Mouse (Mus musculus) heart, adult 2 months (tissue): ENCODE measurements around the gene Mta1. TPM values are rescaled to one million over a fixed set of nuclear protein-coding genes. Genes with fewer than 3 reads are reported as not detected.
A peak's percentile ranks its signal among the peaks of the same experiment; 100 is the strongest.

ENCODE experiments used
- DNase-seq, 2 experiments: peaks; one replicate each; pipeline ENCODE4 v3.0.0; 2021
- H3K27ac ChIP-seq: fragments of 200-600 bp; 2 replicates; pipeline ENCODE4 v1.8.1; 2022
- H3K27me3 ChIP-seq: fragments of 200-500 bp; 2 replicates; pipeline ENCODE4 v1.6.1; 2012; ENCODE audit warnings: mild to moderate bottlenecking, low read length, inconsistent platforms, mixed read lengths; ENCODE audit not compliant: control insufficient read depth, insufficient read depth
- H3K36me3 ChIP-seq: fragments of 200-500 bp; 2 replicates; pipeline ENCODE4 v1.6.1; 2012; ENCODE audit warnings: low read length, inconsistent platforms; ENCODE audit not compliant: control insufficient read depth, insufficient read depth
- H3K4me1 ChIP-seq: fragments of 200-500 bp; 2 replicates; pipeline ENCODE4 v1.6.1; 2011; ENCODE audit warnings: low read length; ENCODE audit not compliant: control insufficient read depth, insufficient read depth
- H3K4me3 ChIP-seq: fragments of 200-600 bp; 2 replicates; pipeline ENCODE4 v1.8.1; 2022
- H3K79me2 ChIP-seq: fragments of 200-500 bp; replicated peaks from 2 replicates; pipeline ENCODE4 v1.6.1; 2012; ENCODE audit warnings: mild to moderate bottlenecking, inconsistent platforms, low read length, moderate library complexity, mixed read lengths; ENCODE audit not compliant: control insufficient read depth, insufficient read depth
- H3K9ac ChIP-seq: fragments of 200-500 bp; 2 replicates; pipeline ENCODE4 v1.6.1; 2012; ENCODE audit warnings: low read depth, mild to moderate bottlenecking, control low read depth, inconsistent platforms, low read length, mixed read lengths
- CTCF ChIP-seq: fragments of 200-600 bp; IDR thresholded peaks from 2 replicates; pipeline ENCODE4 v1.8.1; 2022; ENCODE audit warnings: antibody characterized with exemption, mild to moderate bottlenecking, moderate library complexity
- EP300 ChIP-seq: fragments of 200-500 bp; IDR thresholded peaks from 2 replicates; pipeline ENCODE4 v1.6.1; 2011; ENCODE audit warnings: low read depth, low read length, control low read depth; ENCODE audit not compliant: insufficient read depth
- POLR2A ChIP-seq: fragments of 200-500 bp; IDR thresholded peaks from 2 replicates; pipeline ENCODE4 v1.6.1; 2011; ENCODE audit warnings: mild to moderate bottlenecking, low read depth, low read length, control low read depth; ENCODE audit not compliant: insufficient read depth
- WGBS: fragments of 180-500 bp; shearing (Covaris S2); methylation state at CpG from one replicate; pipeline ENCODE4 v1.1.7; 2018; 5-methylcytosine and 5-hydroxymethylcytosine counted together
- intact Hi-C: fragments of 180-260 bp; cut with DNase I; formaldehyde crosslinking; loops from one replicate; pipeline ENCODE4 v1.15.1; 2025
- polyA plus RNA-seq: library from polyadenylated mRNA; depleted of rRNA; stranded (reverse); fragments of >200 nt; gene quantifications from 2 replicates; pipeline ENCODE4 v1.2.3, GENCODE M21; 2012
- total RNA-seq, 2 experiments: library from RNA; stranded (reverse); gene quantifications; 2 replicates each; pipeline ENCODE4 v1.2.3; 2021

Gene Mta1
- total and polyA plus RNA-seq, 3 experiments: 42.4 to 54.8 (median 44.8) TPM

DNA sequence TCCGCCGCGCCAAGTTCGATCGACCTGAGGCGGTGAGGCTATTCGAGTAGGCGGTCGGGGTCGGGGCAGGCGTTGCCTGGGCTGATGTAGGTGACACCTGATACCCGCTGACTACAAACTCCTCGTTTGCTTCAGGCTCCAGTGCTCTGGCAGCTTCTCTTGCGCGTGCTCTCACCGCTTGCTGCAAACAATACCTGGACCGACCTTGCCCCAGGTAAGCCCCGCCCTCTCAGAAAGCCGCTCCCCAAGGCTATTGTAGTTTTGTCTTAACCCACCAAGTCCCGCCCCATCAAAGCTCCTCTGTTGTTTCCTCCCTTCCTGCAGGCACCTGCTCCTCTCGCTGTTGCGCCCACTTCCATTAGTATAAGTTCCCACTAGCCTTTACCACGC, 58.5 kb downstream of the Mta1 start:
- intact Hi-C loops: loop anchor here (1.0 kb wide), 1 partner anchor 37 kb away; no protein-coding TSS in a partner anchor
- WGBS: 4% methylated on average over 23 of the region's 23 CpGs
- H3K27ac ChIP-seq: peak overlapping the region; percentile 31; the same call in 1 of the 2 replicates
- H3K27me3 ChIP-seq: no peaks in the 10 kb centered on the region
- H3K9ac ChIP-seq: peak overlapping the region; percentile 28; the same call in 1 of the 2 replicates
- H3K4me1 ChIP-seq: peaks cover 3% of the 10 kb centered on the region
- TF ChIP-seq CTCF (no peak), POLR2A (no peak)
- no peaks in the 10 kb centered on the region; the same call in 1 of the 2 replicates for H3K79me2 ChIP-seq
- DNase-seq: no peak
- H3K4me3 ChIP-seq: peak overlapping the region; percentile 63
- no peaks in the 10 kb centered on the region for H3K36me3 ChIP-seq

DNA sequence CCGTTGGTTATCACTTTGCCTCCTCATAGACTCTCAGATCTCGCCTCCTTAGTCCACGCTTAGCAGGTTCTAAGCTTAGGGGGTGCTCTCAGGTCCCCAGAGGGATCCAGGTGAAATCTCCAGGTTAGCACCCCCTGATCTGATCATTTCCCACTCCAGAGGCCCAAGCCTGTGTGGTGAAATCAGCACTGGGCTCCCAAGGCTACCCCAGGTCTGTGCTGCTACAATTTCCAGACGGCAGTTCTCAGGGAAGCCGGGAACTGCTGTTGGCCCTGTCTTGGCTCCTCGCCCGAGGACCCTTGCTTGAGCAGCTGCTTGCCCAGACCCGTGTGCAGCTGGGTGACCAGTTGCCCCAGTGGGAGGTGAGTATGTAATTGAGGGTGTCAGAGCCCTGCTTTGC, 58.9 kb downstream of the Mta1 start:
- Histone ChIP-seq H3K27ac (no peak overlapping the region), H3K9ac (no peak overlapping the region), H3K27me3 (no peaks in the 10 kb centered on the region), H3K79me2 (no peaks in the 10 kb centered on the region; the same call in 1 of the 2 replicates), H3K4me3 (no peak overlapping the region), H3K36me3 (no peaks in the 10 kb centered on the region), H3K4me1 (peaks cover 3% of the 10 kb centered on the region)
- DNase-seq: peak in 1 of 2 experiments; percentile 23
- TF ChIP-seq CTCF (no peak), POLR2A (no peak), EP300 (no peak)
- 45% methylated on average over 8 of the region's 8 CpGs for WGBS
- intact Hi-C loops: no loop called here

DNA sequence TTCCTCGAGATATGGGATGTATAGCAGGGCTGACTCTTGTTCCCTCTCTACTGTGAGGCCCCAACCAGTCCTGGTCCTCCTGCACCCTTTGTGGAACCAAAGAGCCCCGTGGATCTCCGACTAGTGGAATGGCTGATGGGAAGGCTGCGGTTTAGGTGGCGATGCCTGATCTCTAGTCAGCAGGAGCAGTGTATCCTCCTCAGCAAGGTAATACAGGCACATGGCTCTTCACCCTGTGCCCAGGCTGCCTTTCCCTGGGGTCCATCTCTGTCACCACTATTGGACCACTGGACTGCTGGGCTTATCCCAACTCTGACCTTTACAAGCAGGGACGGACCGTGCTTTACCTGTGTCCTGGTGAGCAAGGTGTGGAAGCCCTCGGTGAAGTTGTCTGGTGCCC, 59.4 kb downstream of the Mta1 start:
- Histone ChIP-seq H3K9ac (no peak overlapping the region), H3K27ac (no peak overlapping the region), H3K4me3 (no peak overlapping the region), H3K27me3 (no peaks in the 10 kb centered on the region), H3K79me2 (no peaks in the 10 kb centered on the region), H3K4me1 (peaks cover 3% of the 10 kb centered on the region), H3K36me3 (no peaks in the 10 kb centered on the region)
- intact Hi-C loops: no loop called here
- no peak for DNase-seq
- TF ChIP-seq CTCF: no peak
- no peak for TF ChIP-seq EP300
- no peak for TF ChIP-seq POLR2A
- WGBS: 86% methylated on average over 8 of the region's 8 CpGs

DNA sequence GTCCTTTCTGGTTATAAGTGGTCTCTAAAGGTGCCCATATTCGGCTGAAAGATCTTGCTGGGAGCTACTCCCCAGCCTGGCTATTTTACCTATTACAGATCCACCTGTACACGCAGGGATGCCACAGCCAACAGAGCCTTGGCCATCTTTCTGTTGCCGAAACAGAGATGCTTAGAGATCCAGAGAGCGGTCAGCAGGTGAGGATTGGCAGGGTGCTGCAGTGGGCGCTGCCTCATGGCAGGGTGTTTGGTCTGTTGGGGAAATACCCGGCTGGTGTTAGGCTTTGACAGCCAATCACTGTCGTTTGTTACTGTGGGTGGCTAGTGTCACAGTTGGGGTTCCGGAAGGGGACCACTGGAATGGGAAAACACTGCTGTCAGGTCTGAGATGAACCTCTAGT, 59.9 kb downstream of the Mta1 start:
- no peaks in the 10 kb centered on the region for H3K79me2 ChIP-seq
- no peak for DNase-seq
- no peaks in the 10 kb centered on the region for H3K36me3 ChIP-seq
- H3K4me1 ChIP-seq: peaks cover 3% of the 10 kb centered on the region
- TF ChIP-seq CTCF (no peak), POLR2A (no peak), EP300 (no peak)
- no peak overlapping the region for H3K9ac ChIP-seq
- H3K4me3 ChIP-seq: no peak overlapping the region
- 92% methylated on average over 8 of the region's 8 CpGs for WGBS
- intact Hi-C loops: no loop called here
- no peaks in the 10 kb centered on the region for H3K27me3 ChIP-seq
- no peak overlapping the region for H3K27ac ChIP-seq

DNA sequence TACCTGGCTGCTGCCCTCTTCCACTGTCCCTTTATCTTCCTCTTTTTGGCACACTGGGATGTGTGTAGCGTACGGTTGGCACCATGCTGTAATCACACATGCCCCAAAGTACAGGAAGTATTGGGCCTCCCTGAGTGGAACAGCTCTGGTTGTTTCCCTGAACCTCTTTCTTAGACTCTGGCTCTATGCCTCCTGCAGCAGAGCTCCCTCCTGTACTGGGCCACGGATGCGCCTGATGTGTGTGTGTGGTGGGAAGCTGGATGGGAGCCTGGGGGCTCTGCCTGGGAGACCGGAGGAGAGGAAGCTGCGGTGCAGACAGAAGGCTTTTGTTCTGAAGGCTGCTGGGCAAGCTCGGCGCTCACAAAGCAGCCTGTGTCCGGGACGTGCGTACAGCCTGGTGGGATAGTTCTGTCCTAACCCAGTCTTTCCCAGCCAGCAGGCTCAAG, 65.5 kb downstream of the Mta1 start:
- TF ChIP-seq CTCF (no peak), POLR2A (no peak), EP300 (no peak)
- Histone ChIP-seq H3K27me3 (no peaks in the 10 kb centered on the region), H3K79me2 (no peaks in the 10 kb centered on the region), H3K27ac (no peak overlapping the region), H3K9ac (no peak overlapping the region), H3K4me3 (no peak overlapping the region), H3K36me3 (no peaks in the 10 kb centered on the region), H3K4me1 (no peaks in the 10 kb centered on the region)
- no peak for DNase-seq
- 82% methylated on average over 11 of the region's 11 CpGs for WGBS
- intact Hi-C loops: no loop called here

DNA sequence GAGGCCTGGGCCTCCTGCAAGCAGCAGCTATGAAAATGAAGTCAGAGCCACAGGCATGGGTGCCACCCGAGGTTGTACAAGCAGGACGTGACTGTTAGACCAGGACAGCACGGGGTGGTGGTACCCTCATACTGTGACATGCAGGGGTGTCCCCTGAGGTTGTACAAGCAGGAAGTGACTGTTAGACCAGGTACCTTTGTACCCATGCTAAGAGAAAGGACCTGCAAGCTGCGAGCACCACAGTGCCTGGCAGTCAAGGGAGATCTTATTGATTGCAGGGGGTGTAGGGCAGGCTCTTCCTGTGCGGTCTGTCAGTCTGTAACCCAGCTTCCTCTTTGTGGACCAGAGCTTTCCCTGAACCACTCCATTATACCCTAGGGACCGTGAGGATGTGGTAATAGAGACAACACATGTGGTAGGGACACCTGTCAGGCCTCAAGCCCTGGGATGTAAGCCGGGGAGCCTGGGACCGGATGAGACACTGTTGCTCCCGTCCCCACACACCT, 70.0 kb downstream of the Mta1 start:
- Histone ChIP-seq H3K79me2 (no peaks in the 10 kb centered on the region), H3K27ac (no peak overlapping the region), H3K27me3 (no peaks in the 10 kb centered on the region), H3K4me1 (no peaks in the 10 kb centered on the region), H3K9ac (no peak overlapping the region), H3K36me3 (no peaks in the 10 kb centered on the region), H3K4me3 (no peak overlapping the region)
- 75% methylated on average over 9 of the region's 9 CpGs for WGBS
- TF ChIP-seq EP300: no peak
- TF ChIP-seq CTCF: no peak
- TF ChIP-seq POLR2A: no peak
- DNase-seq: peak in 1 of 2 experiments; percentile 47
- intact Hi-C loops: no loop called here
